Mouse (Mus musculus) kidney, embryonic 14.5 days (tissue): ENCODE measurements at regions not wholly inside any gene's neighbourhood (a gene's known extent, or its start where the extent isn't known, plus 50 kb on each side); places are given as distances from the start of the nearest gene placed in this dataset.

Experiments
- ATAC-seq: fragments of 200-750 bp; cut with Nextera tagmentation; 2 replicates; pipeline ENCODE4 v1.8.0; 2017; ENCODE audit warnings: moderate number of reproducible peaks, mild to moderate bottlenecking, moderate TSS enrichment, moderate library complexity; ENCODE audit not compliant: low FRiP score, low TSS enrichment
- H3K27ac ChIP-seq: fragments of 300-500 bp; sonication (generic); 2 replicates; pipeline ENCODE4 v1.5.1; 2014; ENCODE audit warnings: low read depth, mild to moderate bottlenecking, low read length, moderate library complexity, mixed read lengths
- H3K27me3 ChIP-seq: fragments of 300-500 bp; sonication (generic); 2 replicates; pipeline ENCODE4 v1.6.1; 2014; ENCODE audit warnings: mild to moderate bottlenecking, low read length; ENCODE audit not compliant: control insufficient read depth, insufficient read depth
- H3K36me3 ChIP-seq: fragments of 300-500 bp; sonication (generic); 2 replicates; pipeline ENCODE4 v1.6.1; 2014; ENCODE audit warnings: low read length, mixed read lengths; ENCODE audit not compliant: control insufficient read depth, insufficient read depth
- H3K4me1 ChIP-seq: fragments of 300-500 bp; sonication (generic); 2 replicates; pipeline ENCODE4 v1.6.1; 2014; ENCODE audit warnings: low read length, mixed read lengths; ENCODE audit not compliant: control insufficient read depth, insufficient read depth
- H3K4me2 ChIP-seq: fragments of 300-500 bp; sonication (generic); replicated peaks from 2 replicates; pipeline ENCODE4 v1.6.1; 2014; ENCODE audit warnings: low read depth, mild to moderate bottlenecking, low read length
- H3K4me3 ChIP-seq: fragments of 300-500 bp; sonication (generic); 2 replicates; pipeline ENCODE4 v1.5.1; 2014; ENCODE audit warnings: mild to moderate bottlenecking, low read length
- H3K9ac ChIP-seq: fragments of 300-500 bp; sonication (generic); 2 replicates; pipeline ENCODE4 v1.6.1; 2014; ENCODE audit warnings: low read depth, mild to moderate bottlenecking, low read length, moderate library complexity
- H3K9me3 ChIP-seq: fragments of 300-500 bp; sonication (generic); 2 replicates; pipeline ENCODE4 v1.6.1; 2016; ENCODE audit warnings: low read length; ENCODE audit not compliant: control insufficient read depth
- WGBS: fragments of 180-500 bp; shearing (Covaris S2); extraction: QIAGEN DNeasy Blood & Tissue Kit; methylation state at CpG from one replicate; pipeline ENCODE4 v1.1.7; 2014; 5-methylcytosine and 5-hydroxymethylcytosine counted together

DNA sequence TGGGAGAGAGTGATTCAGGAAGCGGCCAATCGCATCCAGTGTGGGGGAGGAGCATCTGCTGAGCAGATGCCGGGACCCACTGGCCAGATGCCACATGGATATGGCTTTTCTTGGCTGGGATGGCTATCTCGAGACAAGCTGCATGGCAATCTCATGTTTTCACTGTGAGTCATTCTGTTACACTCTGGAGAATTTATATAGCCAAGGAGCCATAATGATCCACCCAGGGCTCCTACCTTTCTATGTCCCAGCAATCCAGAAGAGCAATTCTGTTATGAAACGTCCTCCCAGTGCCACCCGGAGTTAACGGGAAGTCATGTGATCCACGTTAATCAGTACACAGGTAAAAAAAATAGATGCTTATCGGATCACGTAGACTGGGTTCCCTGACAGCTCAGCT is 175.7 kb upstream of the Klf4 start:
- no peaks in the 10 kb centered on the region; the same call in 1 of the 2 replicates for H3K4me1 ChIP-seq
- H3K9ac ChIP-seq: no peak overlapping the region
- H3K4me3 ChIP-seq: no peak overlapping the region
- WGBS: 76% methylated on average over 10 of the region's 10 CpGs
- no peak overlapping the region for H3K27ac ChIP-seq
- ATAC-seq: no peak
- H3K27me3 ChIP-seq: no peaks in the 10 kb centered on the region
- no peaks in the 10 kb centered on the region for H3K36me3 ChIP-seq
- H3K4me2 ChIP-seq: no peak overlapping the region
- H3K9me3 ChIP-seq: no peaks in the 10 kb centered on the region

DNA sequence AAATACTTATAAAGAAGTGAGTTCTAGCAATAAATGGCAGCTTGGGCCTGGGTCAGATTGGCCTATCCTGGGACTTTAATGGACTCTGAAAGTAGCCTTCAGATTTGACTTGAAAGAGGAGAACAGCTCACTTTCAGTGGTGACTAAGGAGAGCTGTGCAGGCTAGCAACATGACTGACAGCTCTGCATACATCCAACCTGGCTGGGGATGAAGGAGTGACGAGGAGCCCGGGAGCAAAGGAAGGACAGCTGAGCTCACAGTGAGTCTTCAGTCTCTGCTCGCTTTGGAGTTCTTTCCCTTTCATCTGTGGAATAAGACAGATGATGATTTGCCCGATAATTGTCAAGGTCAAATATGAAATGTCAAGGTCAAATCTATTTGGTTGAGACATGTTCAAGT is 172.7 kb upstream of the Klf4 start:
- no peak overlapping the region for H3K4me2 ChIP-seq
- no peaks in the 10 kb centered on the region for H3K36me3 ChIP-seq
- H3K4me1 ChIP-seq: no peaks in the 10 kb centered on the region
- ATAC-seq: no peak
- H3K9me3 ChIP-seq: no peaks in the 10 kb centered on the region
- WGBS: 88% methylated on average over 4 of the region's 4 CpGs
- H3K9ac ChIP-seq: no peak overlapping the region
- no peaks in the 10 kb centered on the region for H3K27me3 ChIP-seq
- no peak overlapping the region for H3K27ac ChIP-seq
- no peak overlapping the region for H3K4me3 ChIP-seq

DNA sequence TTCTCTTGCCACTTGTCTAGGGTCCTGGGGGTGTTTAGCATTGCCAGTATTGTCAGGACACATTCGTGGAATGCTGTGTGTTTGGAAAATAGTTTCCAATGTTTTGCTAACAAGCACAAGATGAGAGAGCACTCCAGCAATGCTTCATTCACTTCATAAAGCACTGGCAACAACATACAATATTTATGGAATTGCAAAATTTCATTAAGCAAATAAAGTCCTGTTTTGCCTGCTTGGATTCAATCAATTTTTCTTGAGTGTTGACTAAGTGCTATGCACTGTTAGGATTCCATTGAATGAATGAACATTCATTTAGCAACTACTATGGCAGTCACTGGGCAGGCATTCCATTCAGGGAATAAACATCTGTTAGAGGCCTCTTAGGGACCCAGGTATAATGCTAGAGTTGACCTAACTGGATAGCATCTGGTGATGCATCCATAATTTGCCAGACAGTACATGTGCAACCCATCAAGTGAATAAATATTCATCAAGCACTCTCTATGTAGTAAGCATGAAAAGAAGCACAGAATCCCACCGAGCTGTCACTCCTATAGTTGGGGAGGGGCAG is 171.2 kb upstream of the Klf4 start:
- H3K9me3 ChIP-seq: no peaks in the 10 kb centered on the region
- H3K27me3 ChIP-seq: no peaks in the 10 kb centered on the region
- H3K4me1 ChIP-seq: no peaks in the 10 kb centered on the region
- no peak for ATAC-seq
- no peak overlapping the region for H3K9ac ChIP-seq
- no peak overlapping the region for H3K27ac ChIP-seq
- no peak overlapping the region for H3K4me3 ChIP-seq
- WGBS: 76% methylated on average over 2 of the region's 2 CpGs
- H3K36me3 ChIP-seq: no peaks in the 10 kb centered on the region
- no peak overlapping the region for H3K4me2 ChIP-seq

DNA sequence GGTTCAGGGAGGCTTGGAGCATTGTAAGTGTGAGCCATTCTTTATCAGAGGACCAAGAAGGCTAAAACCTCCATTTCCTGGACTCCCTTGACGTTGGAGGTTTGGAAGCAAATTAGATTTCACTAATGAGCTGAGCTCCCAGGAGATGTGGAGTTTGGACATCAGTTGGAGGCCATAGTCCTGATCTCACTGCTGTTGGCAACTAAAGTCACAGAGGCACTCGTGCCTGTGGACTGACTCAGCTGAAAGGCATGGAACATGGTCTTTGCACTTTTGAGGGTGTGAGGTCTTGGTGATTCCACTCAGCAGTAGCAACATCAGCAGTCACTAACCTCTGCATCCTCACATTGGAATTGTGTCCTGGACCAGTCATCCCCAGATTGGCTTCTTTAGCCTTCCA is 169.1 kb upstream of the Klf4 start:
- Histone ChIP-seq H3K9me3 (no peaks in the 10 kb centered on the region), H3K27ac (no peak overlapping the region), H3K9ac (no peak overlapping the region), H3K4me2 (no peak overlapping the region), H3K27me3 (no peaks in the 10 kb centered on the region), H3K4me3 (no peak overlapping the region), H3K4me1 (no peaks in the 10 kb centered on the region), H3K36me3 (no peaks in the 10 kb centered on the region)
- 74% methylated on average over 2 of the region's 2 CpGs for WGBS
- ATAC-seq: no peak

DNA sequence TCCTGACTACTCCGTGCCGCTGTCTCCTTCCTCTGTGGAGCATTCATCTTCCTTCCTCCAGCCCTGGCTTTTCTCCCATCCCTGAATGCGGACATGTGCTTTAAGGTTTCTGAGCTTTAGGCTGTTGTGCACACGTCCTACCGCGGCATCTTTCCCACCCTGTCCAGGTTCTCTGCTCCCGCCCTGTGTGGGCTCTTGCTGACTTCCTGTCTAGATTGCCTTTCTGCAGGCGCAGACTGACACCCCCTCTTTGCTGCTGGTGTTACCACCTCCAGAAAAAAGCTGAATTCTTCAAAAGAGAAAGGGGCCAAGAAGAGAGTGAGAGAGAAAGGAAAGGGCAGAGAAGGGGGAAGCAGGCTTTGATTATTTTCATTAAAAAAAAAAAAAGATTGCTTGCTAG is 167.7 kb upstream of the Klf4 start:
- no peak overlapping the region for H3K27ac ChIP-seq
- no peaks in the 10 kb centered on the region for H3K9me3 ChIP-seq
- H3K4me1 ChIP-seq: no peaks in the 10 kb centered on the region
- no peaks in the 10 kb centered on the region for H3K27me3 ChIP-seq
- WGBS: 58% methylated on average over 8 of the region's 8 CpGs
- H3K9ac ChIP-seq: no peak overlapping the region
- H3K36me3 ChIP-seq: no peaks in the 10 kb centered on the region
- no peak overlapping the region for H3K4me3 ChIP-seq
- no peak overlapping the region for H3K4me2 ChIP-seq
- ATAC-seq: no peak

DNA sequence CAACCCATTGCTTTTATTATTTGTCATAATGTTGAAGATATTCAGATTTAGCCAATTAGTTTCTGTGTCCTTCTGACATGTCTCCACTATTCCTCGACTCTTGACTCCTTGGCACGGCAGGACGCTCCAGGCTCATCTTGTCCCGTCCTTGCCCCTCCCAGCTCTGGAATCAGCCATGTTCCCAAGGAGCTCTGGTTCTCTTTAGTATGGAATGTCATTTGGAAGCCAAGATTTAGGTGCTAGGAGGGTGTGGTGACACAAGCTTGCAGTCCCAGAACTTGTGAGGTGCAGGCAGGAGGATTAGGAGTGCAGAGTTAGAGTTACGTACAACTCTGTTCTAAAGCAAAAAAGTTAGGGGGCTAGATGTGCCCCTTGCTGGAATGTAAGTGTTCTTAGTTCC is 166.9 kb upstream of the Klf4 start:
- Histone ChIP-seq H3K4me3 (no peak overlapping the region), H3K9ac (no peak overlapping the region), H3K36me3 (no peaks in the 10 kb centered on the region), H3K9me3 (no peaks in the 10 kb centered on the region), H3K4me1 (no peaks in the 10 kb centered on the region), H3K27me3 (no peaks in the 10 kb centered on the region), H3K27ac (no peak overlapping the region), H3K4me2 (no peak overlapping the region)
- ATAC-seq: no peak
- 78% methylated on average over 5 of the region's 5 CpGs for WGBS

DNA sequence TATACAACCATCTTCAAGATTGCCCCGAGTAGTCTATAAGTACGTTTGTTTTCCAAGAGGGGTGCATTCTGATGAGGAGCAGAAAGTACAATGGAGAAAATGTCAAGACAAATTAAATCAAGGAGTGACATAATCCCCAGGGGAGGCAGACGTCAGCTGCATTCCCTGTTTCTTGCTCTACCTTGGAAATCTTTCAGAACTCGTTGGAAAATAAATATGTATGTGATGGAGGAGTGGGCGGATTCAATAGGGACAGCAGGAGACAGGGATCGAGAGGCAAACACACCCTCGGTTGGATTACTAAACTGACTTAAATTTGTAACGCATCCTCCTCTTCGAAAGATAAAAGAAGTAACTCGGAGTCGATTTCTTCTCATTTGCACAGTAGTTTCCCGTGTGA is 164.8 kb upstream of the Klf4 start:
- Histone ChIP-seq H3K27me3 (no peaks in the 10 kb centered on the region), H3K27ac (no peak overlapping the region), H3K4me2 (no peak overlapping the region), H3K4me3 (no peak overlapping the region), H3K36me3 (no peaks in the 10 kb centered on the region), H3K4me1 (no peaks in the 10 kb centered on the region), H3K9me3 (no peaks in the 10 kb centered on the region), H3K9ac (no peak overlapping the region)
- ATAC-seq: no peak
- 70% methylated on average over 12 of the region's 12 CpGs for WGBS

DNA sequence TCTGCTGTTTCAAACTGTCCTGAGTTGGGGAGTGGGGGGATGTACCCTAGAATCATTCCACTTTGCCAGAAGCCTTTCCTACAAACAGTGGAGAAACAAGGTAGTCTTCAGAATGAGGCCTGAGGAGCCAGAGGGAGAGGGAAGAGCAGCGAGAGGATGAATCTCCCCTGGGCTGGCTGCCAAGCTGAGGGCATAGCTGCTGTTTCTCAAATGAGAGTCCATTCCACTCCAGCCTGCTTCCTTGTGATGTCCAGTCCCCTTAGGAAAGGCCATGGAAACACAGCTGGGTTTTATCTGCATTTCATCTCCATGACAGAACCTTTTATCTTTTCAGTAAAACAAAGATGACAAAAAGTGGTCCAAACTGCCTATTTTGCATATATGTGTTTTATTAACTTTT is 164.2 kb upstream of the Klf4 start:
- ATAC-seq: no peak

DNA sequence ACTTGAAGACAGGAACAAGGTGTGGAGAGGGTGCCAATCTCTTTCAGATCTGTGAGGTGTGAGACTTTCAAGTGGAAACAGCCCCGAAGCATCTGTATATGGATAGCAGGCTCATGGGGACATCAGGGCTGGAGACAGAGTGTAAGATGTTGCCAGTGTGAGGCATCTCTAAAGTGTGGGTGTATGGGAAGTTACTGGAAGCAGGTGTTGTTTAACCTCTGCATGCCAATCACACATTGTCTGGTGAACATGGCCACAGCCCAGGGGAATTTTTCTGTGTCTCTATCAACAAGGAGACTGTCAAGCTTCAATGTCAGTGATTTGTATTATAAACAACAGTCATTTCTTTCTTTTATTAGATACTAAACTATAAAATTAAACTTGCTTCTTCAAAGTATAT is 163.0 kb upstream of the Klf4 start:
- Histone ChIP-seq H3K27me3 (no peaks in the 10 kb centered on the region), H3K4me2 (no peak overlapping the region), H3K27ac (no peak overlapping the region), H3K36me3 (no peaks in the 10 kb centered on the region), H3K4me3 (no peak overlapping the region), H3K4me1 (no peaks in the 10 kb centered on the region), H3K9ac (no peak overlapping the region), H3K9me3 (no peaks in the 10 kb centered on the region)
- WGBS: 85% methylated on average over 1 of the region's 1 CpGs
- no peak for ATAC-seq

More for the DNA sequence above, 164.2 kb upstream of the Klf4 start:
- Histone ChIP-seq H3K4me3 (no peak overlapping the region), H3K27me3 (no peaks in the 10 kb centered on the region), H3K36me3 (no peaks in the 10 kb centered on the region), H3K27ac (no peak overlapping the region), H3K4me2 (no peak overlapping the region), H3K9ac (no peak overlapping the region), H3K9me3 (no peaks in the 10 kb centered on the region), H3K4me1 (no peaks in the 10 kb centered on the region)
- 52% methylated on average over 1 of the region's 1 CpGs for WGBS
